Comparison of ENCODE assay signal across 21 mouse cellular contexts in genomic region chr17:86772929-86773588, GRCm38 (mm10). TPM values are rescaled to one million over a fixed set of nuclear protein-coding genes. Genes with fewer than 3 reads are reported as not detected.
DNase-seq lines count a peak whose midpoint lies in the region; ATAC-seq and TF ChIP-seq lines count a peak whose summit lies in the region.
"Had no signal": no experiment of that assay in that cellular context is flagged by ENCODE, and none has a peak within 500 bp of the region (broad histone marks: within the 10 kb centered on the region; RNA-seq: fewer than 3 reads in every experiment).

No protein-coding gene starts in this region.

- peak overlapping the region; percentile 10; the same call in 1 of the 2 replicates for H3K9ac ChIP-seq in hindbrain, embryonic 12.5 days
- H3K9ac ChIP-seq in liver, adult 2 months (ENCODE audit: low read depth, low read length) = no peak overlapping the region
- H3K9ac ChIP-seq: embryonic facial prominence, embryonic 12.5 days; forebrain, embryonic 13.5 days; forebrain, embryonic 15.5 days had no signal

- H3K4me2 ChIP-seq in hindbrain, embryonic 12.5 days (replicated peaks) = no peak overlapping the region
- H3K4me2 ChIP-seq: embryonic facial prominence, embryonic 12.5 days; forebrain, embryonic 13.5 days; forebrain, embryonic 15.5 days had no signal

- no peak overlapping the region for H3K4me3 ChIP-seq in hindbrain, embryonic 12.5 days
- no peak overlapping the region for H3K4me3 ChIP-seq in hindbrain, embryonic 10.5 days
- no peak overlapping the region for H3K4me3 ChIP-seq in liver, adult 2 months (ENCODE audit: insufficient read depth, low read depth, low read length)
- H3K4me3 ChIP-seq in olfactory bulb, adult 2 months (ENCODE audit: insufficient read depth, low read depth, low read length) = no peak overlapping the region
- H3K4me3 ChIP-seq: embryonic facial prominence, embryonic 10.5 days; embryonic facial prominence, embryonic 12.5 days; forebrain, embryonic 13.5 days; forebrain, embryonic 15.5 days had no signal

- H3K79me2 ChIP-seq in liver, adult 2 months (ENCODE audit: control insufficient read depth, insufficient read depth, low read length) = peaks cover 36% of the 10 kb centered on the region; the same call in 1 of the 2 replicates

- no peak for ATAC-seq in hindbrain, embryonic 12.5 days (ENCODE audit: low FRiP score)
- ATAC-seq: forebrain, embryonic 13.5 days; forebrain, embryonic 15.5 days had no signal

- intact Hi-C loops in heart, postnatal 36 days (cut with DNase I) = loop anchor here (2.0 kb wide), 1 partner anchor 16 kb away; no protein-coding TSS in a partner anchor

- 89% methylated on average over 15 of the region's 15 CpGs for WGBS in hindbrain, embryonic 12.5 days
- WGBS in hindbrain, embryonic 10.5 days = 91% methylated on average over 15 of the region's 15 CpGs
- 87% methylated on average over 15 of the region's 15 CpGs for whole genome bisulfite sequencing in liver, adult 2 months
- 89% methylated on average over 15 of the region's 15 CpGs for WGBS in olfactory bulb, adult 2 months

- no peaks in the 10 kb centered on the region for H3K27me3 ChIP-seq in hindbrain, embryonic 12.5 days
- no peaks in the 10 kb centered on the region for H3K27me3 ChIP-seq in hindbrain, embryonic 10.5 days (ENCODE audit: insufficient read depth, poor library complexity, severe bottlenecking)
- H3K27me3 ChIP-seq in liver, adult 2 months (ENCODE audit: control insufficient read depth, insufficient read depth, low read length) = no peaks in the 10 kb centered on the region
- H3K27me3 ChIP-seq: embryonic facial prominence, embryonic 12.5 days; forebrain, embryonic 13.5 days; forebrain, embryonic 15.5 days had no signal

- H3K9me3 ChIP-seq in hindbrain, embryonic 12.5 days (replicated peaks) = no peaks in the 10 kb centered on the region
- no peaks in the 10 kb centered on the region for H3K9me3 ChIP-seq in hindbrain, embryonic 10.5 days
- H3K9me3 ChIP-seq: embryonic facial prominence, embryonic 10.5 days; embryonic facial prominence, embryonic 12.5 days; forebrain, embryonic 13.5 days; forebrain, embryonic 15.5 days had no signal

- peaks cover 11% of the 10 kb centered on the region for H3K4me1 ChIP-seq in hindbrain, embryonic 12.5 days
- peaks cover 16% of the 10 kb centered on the region; the same call in 1 of the 2 replicates for H3K4me1 ChIP-seq in hindbrain, embryonic 10.5 days (replicated peaks)
- peaks cover 42% of the 10 kb centered on the region for H3K4me1 ChIP-seq in liver, adult 2 months (ENCODE audit: control insufficient read depth, insufficient read depth, low read length)
- H3K4me1 ChIP-seq in olfactory bulb, adult 2 months (ENCODE audit: control insufficient read depth, insufficient read depth, low read length) = peaks cover 16% of the 10 kb centered on the region
- H3K4me1 ChIP-seq: embryonic facial prominence, embryonic 12.5 days; forebrain, embryonic 13.5 days; forebrain, embryonic 15.5 days had no signal

- H3K27ac ChIP-seq in hindbrain, embryonic 12.5 days = no peak overlapping the region
- no peak overlapping the region for H3K27ac ChIP-seq in hindbrain, embryonic 10.5 days
- H3K27ac ChIP-seq in liver, adult 2 months (replicated peaks; ENCODE audit: insufficient read depth, low read depth, low read length) = peak overlapping the region; percentile 9
- 0 out of 2 replicates have a peak overlapping the region, but pooled peaks have one; percentile 10 for H3K27ac ChIP-seq in olfactory bulb, adult 2 months (ENCODE audit: insufficient read depth, low read depth, low read length)
- H3K27ac ChIP-seq: embryonic facial prominence, embryonic 10.5 days; embryonic facial prominence, embryonic 12.5 days; forebrain, embryonic 13.5 days; forebrain, embryonic 15.5 days had no signal

- no peaks in the 10 kb centered on the region for H3K36me3 ChIP-seq in hindbrain, embryonic 12.5 days
- no peaks in the 10 kb centered on the region for H3K36me3 ChIP-seq in hindbrain, embryonic 10.5 days
- no peaks in the 10 kb centered on the region; the same call in 1 of the 2 replicates for H3K36me3 ChIP-seq in liver, adult 2 months (ENCODE audit: control insufficient read depth, insufficient read depth, low read length)
- H3K36me3 ChIP-seq: embryonic facial prominence, embryonic 10.5 days; embryonic facial prominence, embryonic 12.5 days; forebrain, embryonic 15.5 days had no signal

- TF ChIP-seq POLR2A in liver, adult 2 months (IDR thresholded peaks at IDR 0.05; ENCODE audit: extremely low read depth, insufficient read depth, low read length) = no peak
- TF ChIP-seq POLR2A in olfactory bulb, adult 2 months (IDR thresholded peaks at IDR 0.05; ENCODE audit: insufficient read depth, low read depth, low read length) = no peak

- peak; percentile 92 for DNase-seq in heart, adult 11 months
- no peak for DNase-seq in heart, postnatal 36 days
- no peak for DNase-seq in hindbrain, embryonic 10.5 days (ENCODE audit: low spot score)
- no peak for DNase-seq in liver, adult 2 months (ENCODE audit: extremely low read depth, low read depth, low spot score)
- no peak for DNase-seq in liver
- no peak for DNase-seq in cerebellum, adult 9-11 months
- DNase-seq: adrenal gland, adult 2 months; adrenal gland, postnatal 10 days; adrenal gland, postnatal 25 days; cerebellum, adult 11 months; cerebellum, adult 18-20 months; cerebellum, adult 8-10 months; cerebellum, postnatal 10 days; cerebellum, postnatal 25 days had no signal

- TF ChIP-seq CTCF in liver, adult 2 months (IDR thresholded peaks at IDR 0.05; ENCODE audit: low read depth, low read length) = no peak
- TF ChIP-seq CTCF in olfactory bulb, adult 2 months (IDR thresholded peaks at IDR 0.05; ENCODE audit: insufficient read depth, low read depth, low read length) = no peak

RNA-seq across cellular contexts. Expression of gene Epas1, which starts 19.6 kb away (rescaled TPM):
- 100 to 1,000 TPM; 239 to 306 TPM for total RNA-seq in heart, postnatal 36 days (2021)
- 4.0 and 4.4 TPM in 2 replicates for polyA plus RNA-seq in hindbrain, embryonic 12.5 days (2016; fragmentation: Nextera tagmentation; extraction: Ambion mirVana)
- 2.4 and 2.9 TPM in 2 replicates for polyA plus RNA-seq in hindbrain, embryonic 10.5 days (2016; fragmentation: Nextera tagmentation; extraction: Ambion mirVana)
- 41.3 and 59.0 TPM in 2 replicates for total RNA-seq in liver, adult 2 months (2014; rRNA removed)
- 34.8 and 39.4 TPM in 2 replicates for polyA plus RNA-seq in liver, adult 2 months (2012; rRNA removed)
- not detected in 2 replicates for polyA plus RNA-seq in olfactory bulb, adult 2 months (2012; ENCODE audit: insufficient read depth, insufficient read length, low replicate concordance, missing spikeins)
- total RNA-seq: MEL had no signal

Comparison
In these comparisons a context has a peak if more than half of its experiments do, and no peak if none do; other contexts are left out.
1. H3K27ac ChIP-seq: peak in liver, adult 2 months (single experiment) and olfactory bulb, adult 2 months (single experiment); none in hindbrain, embryonic 12.5 days (single experiment) and hindbrain, embryonic 10.5 days (single experiment).